Mouse (Mus musculus) stomach, embryonic 14.5 days (tissue): ENCODE measurements around the gene Dnajc11. TPM values are rescaled to one million over a fixed set of nuclear protein-coding genes. Genes with fewer than 3 reads are reported as not detected.

Source experiments
- ATAC-seq: fragments of 200-750 bp; cut with Nextera tagmentation; 2 replicates; pipeline ENCODE4 v1.8.0; 2017; ENCODE audit warnings: low read depth, moderate TSS enrichment; ENCODE audit not compliant: insufficient number of reproducible peaks, insufficient read depth, low FRiP score
- H3K27ac ChIP-seq: fragments of 300-500 bp; sonication (generic); 2 replicates; pipeline ENCODE4 v1.5.1; 2014; ENCODE audit warnings: mild to moderate bottlenecking, low read length, moderate library complexity, mixed read lengths
- H3K27me3 ChIP-seq: fragments of 300-500 bp; sonication (generic); 2 replicates; pipeline ENCODE4 v1.6.1; 2014; ENCODE audit warnings: low read length, control low read depth, mixed read lengths; ENCODE audit not compliant: control insufficient read depth, insufficient read depth
- H3K36me3 ChIP-seq: fragments of 300-500 bp; sonication (generic); 2 replicates; pipeline ENCODE4 v1.6.1; 2014; ENCODE audit warnings: mild to moderate bottlenecking, control low read depth, low read length, moderate library complexity, mixed read lengths; ENCODE audit not compliant: control insufficient read depth, insufficient read depth
- H3K4me1 ChIP-seq: fragments of 300-500 bp; sonication (generic); 2 replicates; pipeline ENCODE4 v1.6.1; 2014; ENCODE audit warnings: low read length, control low read depth, mixed read lengths; ENCODE audit not compliant: control insufficient read depth, insufficient read depth
- H3K4me2 ChIP-seq: fragments of 300-500 bp; sonication (generic); replicated peaks from 2 replicates; pipeline ENCODE4 v1.6.1; 2014; ENCODE audit warnings: low read depth, low read length, control low read depth
- H3K4me3 ChIP-seq: fragments of 300-500 bp; sonication (generic); 2 replicates; pipeline ENCODE4 v1.5.1; 2014; ENCODE audit warnings: low read depth, low read length, control low read depth
- H3K9ac ChIP-seq: fragments of 300-500 bp; sonication (generic); replicated peaks from 2 replicates; pipeline ENCODE4 v1.6.1; 2014; ENCODE audit warnings: low read depth, mild to moderate bottlenecking, control low read depth, low read length, moderate library complexity, mixed read lengths
- H3K9me3 ChIP-seq: fragments of 300-500 bp; sonication (generic); 2 replicates; pipeline ENCODE4 v1.6.1; 2016; ENCODE audit warnings: low read depth, low read length, control low read depth; ENCODE audit not compliant: control insufficient read depth
- WGBS: fragments of 180-500 bp; shearing (Covaris S2); extraction: QIAGEN DNeasy Blood & Tissue Kit; methylation state at CpG from one replicate; pipeline ENCODE4 v1.1.7; 2014; 5-methylcytosine and 5-hydroxymethylcytosine counted together
- polyA plus RNA-seq: library from polyadenylated mRNA; unstranded; fragments of >200 nt; fragmentation: Nextera tagmentation; extraction: Ambion mirVana; gene quantifications from 2 replicates; pipeline ENCODE4 v1.2.1, GENCODE M21; 2014

Gene Dnajc11
- polyA plus RNA-seq, 1 experiment from 2014 or later, result 62.6 TPM

GRCm38 (mm10) chr4:151995371-151996172, 62.1 kb downstream of the Dnajc11 start:
- 1% methylated on average over 73 of the region's 111 CpGs for WGBS
- peaks cover 16% of the 10 kb centered on the region; the same call in 1 of the 2 replicates for H3K4me1 ChIP-seq
- H3K27ac ChIP-seq, result peak overlapping the region; percentile 82
- no peaks in the 10 kb centered on the region for H3K27me3 ChIP-seq
- no peak; the same call in 1 of the 2 replicates for ATAC-seq
- peak overlapping the region; percentile 98 for H3K9ac ChIP-seq
- no peaks in the 10 kb centered on the region for H3K9me3 ChIP-seq
- H3K4me3 ChIP-seq, result peak overlapping the region; percentile 97
- peaks cover 21% of the 10 kb centered on the region for H3K36me3 ChIP-seq
- H3K4me2 ChIP-seq, result peak overlapping the region; percentile 76

- ATAC-seq, result peak; percentile 96
- WGBS, result under 1% methylated on average over 92 of the region's 94 CpGs
- peak within 1 kb of the TSS; percentile 97 for H3K4me3 ChIP-seq
- H3K4me2 ChIP-seq, result peak within 1 kb of the TSS; percentile 76
- peak within 1 kb of the TSS; percentile 98 for H3K9ac ChIP-seq
- no peaks in the 10 kb centered on the region for H3K9me3 ChIP-seq
- no peaks in the 10 kb centered on the region for H3K27me3 ChIP-seq
- peak within 1 kb of the TSS; percentile 86 for H3K27ac ChIP-seq
- peaks cover 13% of the 10 kb centered on the region for H3K36me3 ChIP-seq
- H3K4me1 ChIP-seq, result peaks cover 16% of the 10 kb centered on the region; the same call in 1 of the 2 replicates
These were observed 62.9 kb downstream of the Dnajc11 start, which contains the start of gene Phf13 for GRCm38 (mm10) chr4:151996173-151996950. Gene Phf13, minus strand, starts transcription at chr4:151996258.

- Histone ChIP-seq H3K9ac (peak overlapping the region; percentile 65), H3K4me2 (peak overlapping the region; percentile 62), H3K4me3 (peak overlapping the region; percentile 97), H3K27ac (peak overlapping the region; percentile 86), H3K4me1 (peaks cover 16% of the 10 kb centered on the region; the same call in 1 of the 2 replicates), H3K27me3 (no peaks in the 10 kb centered on the region), H3K36me3 (peaks cover 8% of the 10 kb centered on the region), H3K9me3 (no peaks in the 10 kb centered on the region)
- WGBS, result 4% methylated on average over 13 of the region's 13 CpGs
- ATAC-seq, result no peak
These were observed 63.4 kb downstream of the Dnajc11 start for GRCm38 (mm10) chr4:151996951-151997222.

GRCm38 (mm10) chr4:151997701-151998100, 64.2 kb downstream of the Dnajc11 start:
- Histone ChIP-seq H3K4me2 (peak overlapping the region; percentile 62), H3K36me3 (no peaks in the 10 kb centered on the region), H3K4me1 (peaks cover 16% of the 10 kb centered on the region; the same call in 1 of the 2 replicates), H3K9ac (no peak overlapping the region), H3K9me3 (no peaks in the 10 kb centered on the region), H3K27me3 (no peaks in the 10 kb centered on the region), H3K27ac (no peak overlapping the region), H3K4me3 (peak overlapping the region; percentile 97; the same call in 1 of the 2 replicates)
- ATAC-seq, result no peak
- WGBS, result 65% methylated on average over 3 of the region's 3 CpGs

GRCm38 (mm10) chr4:151999481-151999880, 66.0 kb downstream of the Dnajc11 start:
- WGBS, result 60% methylated on average over 3 of the region's 3 CpGs
- Histone ChIP-seq H3K9me3 (no peaks in the 10 kb centered on the region), H3K4me1 (peaks cover 5% of the 10 kb centered on the region; the same call in 1 of the 2 replicates), H3K4me2 (no peak overlapping the region), H3K9ac (no peak overlapping the region), H3K36me3 (no peaks in the 10 kb centered on the region), H3K27ac (no peak overlapping the region), H3K4me3 (no peak overlapping the region), H3K27me3 (no peaks in the 10 kb centered on the region)
- no peak for ATAC-seq

GRCm38 (mm10) chr4:152000906-152001305, 67.4 kb downstream of the Dnajc11 start:
- no peak overlapping the region for H3K4me3 ChIP-seq
- no peaks in the 10 kb centered on the region for H3K27me3 ChIP-seq
- no peaks in the 10 kb centered on the region for H3K36me3 ChIP-seq
- WGBS, result 23% methylated on average over 4 of the region's 4 CpGs
- H3K4me2 ChIP-seq, result no peak overlapping the region
- no peaks in the 10 kb centered on the region for H3K9me3 ChIP-seq
- ATAC-seq, result no peak
- H3K9ac ChIP-seq, result no peak overlapping the region
- no peak overlapping the region for H3K27ac ChIP-seq
- H3K4me1 ChIP-seq, result peaks cover 4% of the 10 kb centered on the region; the same call in 1 of the 2 replicates

GRCm38 (mm10) chr4:152001335-152001734, 67.8 kb downstream of the Dnajc11 start:
- H3K9me3 ChIP-seq, result no peaks in the 10 kb centered on the region
- H3K9ac ChIP-seq, result no peak overlapping the region
- no peak overlapping the region for H3K4me2 ChIP-seq
- H3K27ac ChIP-seq, result no peak overlapping the region
- no peak for ATAC-seq
- WGBS, result 64% methylated on average over 4 of the region's 4 CpGs
- no peaks in the 10 kb centered on the region for H3K36me3 ChIP-seq
- H3K4me1 ChIP-seq, result peaks cover 4% of the 10 kb centered on the region; the same call in 1 of the 2 replicates
- no peaks in the 10 kb centered on the region for H3K27me3 ChIP-seq
- H3K4me3 ChIP-seq, result no peak overlapping the region

- no peaks in the 10 kb centered on the region for H3K27me3 ChIP-seq
- peaks cover 11% of the 10 kb centered on the region for H3K4me1 ChIP-seq
- no peak overlapping the region for H3K9ac ChIP-seq
- WGBS, result 81% methylated on average over 3 of the region's 3 CpGs
- no peaks in the 10 kb centered on the region for H3K9me3 ChIP-seq
- no peak overlapping the region for H3K4me2 ChIP-seq
- no peak for ATAC-seq
- H3K4me3 ChIP-seq, result no peak overlapping the region
- no peak overlapping the region for H3K27ac ChIP-seq
- no peaks in the 10 kb centered on the region for H3K36me3 ChIP-seq
These were observed 68.6 kb downstream of the Dnajc11 start for GRCm38 (mm10) chr4:152002063-152002462.
